Mouse (Mus musculus): ENCODE measurements around the gene Opa3.

DNA sequence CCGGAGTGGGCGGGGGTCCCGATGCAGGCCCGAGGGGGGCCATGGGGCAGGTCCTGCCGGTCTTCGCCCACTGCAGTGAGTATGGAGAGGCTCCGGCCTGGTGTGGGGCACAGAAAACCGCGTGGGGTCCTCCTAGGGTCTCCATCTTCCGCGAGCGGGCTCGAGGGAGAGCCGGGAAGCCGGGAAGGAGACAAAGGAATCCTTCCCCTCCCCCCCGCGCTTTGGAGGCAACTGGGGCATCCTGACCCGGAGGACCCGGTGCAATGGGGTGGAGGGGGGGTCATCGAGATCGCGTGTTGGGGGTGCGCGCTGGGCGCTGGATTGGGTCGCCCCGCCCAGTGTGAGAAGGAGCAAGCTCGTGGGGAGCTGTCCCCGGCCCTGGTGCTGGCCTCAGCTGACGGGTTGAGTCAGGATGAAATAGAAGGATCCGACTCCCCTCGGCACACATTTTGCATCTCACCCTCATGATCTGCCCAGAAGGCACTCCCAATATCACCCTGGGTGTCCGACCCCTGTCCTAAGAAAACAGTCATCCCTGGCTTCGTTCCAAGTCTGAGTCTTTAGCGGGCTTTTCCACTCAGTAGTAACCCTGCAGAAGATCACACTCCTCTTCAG, 54.8 kb downstream of the Opa3 start:
- TF ChIP-seq GATA1 (IDR thresholded peaks at IDR 0.05; ENCODE audit: borderline replicate concordance, low read length) (no peak), FLI1 (IDR thresholded peaks at IDR 0.05; ENCODE audit: low read length) (no peak)

Data from megakaryocyte, embryonic 14.5 days (primary cell).